Mouse (Mus musculus) MEL (cell line): Measurements from ENCODE around the gene Ssu2.

Experiments used
- CTCF ChIP-seq, 3 experiments: IDR thresholded peaks in 2 of 3; conservative IDR thresholded peaks in 1 of 3; 2 replicates each; pipeline ENCODE4 v1.5.1; 2011 to 2012; ENCODE audit warnings: low read length in 3 of 3, low read depth in 2 of 3, mild to moderate bottlenecking in 2 of 3, improper control_type of control experiment in 1 of 3, inconsistent platforms in 1 of 3, mixed read lengths in 1 of 3, moderate library complexity in 1 of 3; ENCODE audit not compliant: control insufficient read depth in 1 of 3, insufficient read depth in 1 of 3, poor library complexity in 1 of 3, severe bottlenecking in 1 of 3
- EP300 ChIP-seq, 2 experiments: IDR thresholded peaks; 2 replicates each; pipeline ENCODE4 v1.6.1; 2011; ENCODE audit warnings: improper control_type of control experiment in 2 of 2, low read length in 2 of 2, low read depth in 1 of 2, mild to moderate bottlenecking in 1 of 2

- no peak for TF ChIP-seq CTCF (IDR thresholded peaks at IDR 0.05 in 2 of 3, conservative IDR thresholded peaks at IDR 0.05 in 1 of 3; ENCODE audit: control insufficient read depth in 1 of 3, insufficient read depth in 1 of 3, low read depth in 2 of 3, low read length in 3 of 3, poor library complexity in 1 of 3, severe bottlenecking in 1 of 3)
- no peak for TF ChIP-seq EP300 (IDR thresholded peaks at IDR 0.05; ENCODE audit: low read depth in 1 of 2, low read length in 2 of 2)
Observed at GRCm38 (mm10) chr6:112330520-112331222, 57.2 kb downstream of the Ssu2 start.
